ENCODE assay signal across 6 mouse cellular contexts in genomic region chr5:16293825-16294224, GRCm38 (mm10).
"Had no signal": no experiment of that assay in that cellular context is flagged by ENCODE, and none has a peak within 500 bp of the region (broad histone marks: within the 10 kb centered on the region; RNA-seq: fewer than 3 reads in every experiment).

No protein-coding gene starts in this region.

- H3K9ac ChIP-seq: kidney, embryonic 15.5 days; liver, embryonic 13.5 days; midbrain, embryonic 13.5 days had no signal

- H3K4me1 ChIP-seq: kidney, embryonic 15.5 days; liver, embryonic 13.5 days; midbrain, embryonic 13.5 days had no signal

- H3K4me3 ChIP-seq: kidney, embryonic 15.5 days; left cerebral cortex, adult 2 months; liver, embryonic 13.5 days; midbrain, embryonic 13.5 days had no signal

- H3K27ac ChIP-seq: kidney, embryonic 15.5 days; left cerebral cortex, adult 2 months; liver, embryonic 13.5 days; midbrain, embryonic 13.5 days; stomach, postnatal 0 days had no signal

- H3K9me3 ChIP-seq: kidney, embryonic 15.5 days; liver, embryonic 13.5 days; midbrain, embryonic 13.5 days had no signal

- H3K36me3 ChIP-seq: kidney, embryonic 15.5 days; liver, embryonic 13.5 days; midbrain, embryonic 13.5 days had no signal

- H3K27me3 ChIP-seq: kidney, embryonic 15.5 days; liver, embryonic 13.5 days; midbrain, embryonic 13.5 days had no signal

- H3K4me2 ChIP-seq: kidney, embryonic 15.5 days; liver, embryonic 13.5 days; midbrain, embryonic 13.5 days had no signal

- ATAC-seq: midbrain, embryonic 13.5 days had no signal

- DNase-seq: liver, embryonic 13.5 days; right cerebral cortex, postnatal 14 days had no signal
